Comparison of ENCODE assay signal across 24 mouse cellular contexts in the genomic region with DNA sequence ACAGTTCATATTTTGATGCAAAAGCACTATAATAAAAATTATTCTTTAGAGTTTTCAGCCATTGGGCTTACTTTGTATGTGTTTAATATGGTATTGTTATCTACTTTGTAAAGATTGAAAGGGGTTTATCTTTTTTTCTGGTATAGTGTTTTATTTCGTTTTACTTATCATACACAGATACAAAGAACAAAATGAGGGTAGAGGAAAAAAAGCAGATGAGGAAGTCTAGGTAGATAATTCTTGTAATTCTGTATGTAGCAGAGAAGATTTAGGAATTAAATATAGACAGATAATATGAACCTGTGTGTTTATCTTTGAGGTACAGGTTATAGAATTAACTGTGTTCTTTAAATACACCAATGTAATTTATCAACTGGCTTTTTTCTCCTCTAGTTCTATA.
"Had no signal": no experiment of that assay in that cellular context is flagged by ENCODE, and none has a peak within 500 bp of the region (broad histone marks: within the 10 kb centered on the region; RNA-seq: fewer than 3 reads in every experiment).

No protein-coding gene starts in this region.

- H3K36me3 ChIP-seq: embryonic facial prominence, embryonic 12.5 days; embryonic facial prominence, embryonic 13.5 days; embryonic facial prominence, embryonic 15.5 days; forebrain, embryonic 15.5 days had no signal

- H3K9me3 ChIP-seq: embryonic facial prominence, embryonic 10.5 days; embryonic facial prominence, embryonic 12.5 days; embryonic facial prominence, embryonic 13.5 days; embryonic facial prominence, embryonic 15.5 days; forebrain, embryonic 10.5 days; forebrain, embryonic 12.5 days; forebrain, embryonic 13.5 days; forebrain, embryonic 15.5 days had no signal

- H3K4me3 ChIP-seq: embryonic facial prominence, embryonic 10.5 days; embryonic facial prominence, embryonic 12.5 days; embryonic facial prominence, embryonic 13.5 days; embryonic facial prominence, embryonic 15.5 days; erythroblast, embryonic 14.5 days; forebrain, embryonic 10.5 days; forebrain, embryonic 12.5 days; forebrain, embryonic 13.5 days; forebrain, embryonic 15.5 days; gastrocnemius, adult 2 months; heart, adult 2 months had no signal

- H3K27ac ChIP-seq: embryonic facial prominence, embryonic 10.5 days; embryonic facial prominence, embryonic 12.5 days; embryonic facial prominence, embryonic 13.5 days; embryonic facial prominence, embryonic 15.5 days; forebrain, embryonic 10.5 days; forebrain, embryonic 12.5 days; forebrain, embryonic 13.5 days; forebrain, embryonic 15.5 days; heart, adult 2 months had no signal

- H3K9ac ChIP-seq: embryonic facial prominence, embryonic 12.5 days; embryonic facial prominence, embryonic 13.5 days; embryonic facial prominence, embryonic 15.5 days; forebrain, embryonic 12.5 days; forebrain, embryonic 13.5 days; forebrain, embryonic 15.5 days; forebrain, postnatal 0 days had no signal

- H3K4me1 ChIP-seq: embryonic facial prominence, embryonic 10.5 days; embryonic facial prominence, embryonic 12.5 days; embryonic facial prominence, embryonic 13.5 days; embryonic facial prominence, embryonic 15.5 days; forebrain, embryonic 10.5 days; forebrain, embryonic 12.5 days; forebrain, embryonic 13.5 days; forebrain, embryonic 15.5 days had no signal

- H3K27me3 ChIP-seq: embryonic facial prominence, embryonic 12.5 days; embryonic facial prominence, embryonic 13.5 days; embryonic facial prominence, embryonic 15.5 days; forebrain, embryonic 12.5 days; forebrain, embryonic 13.5 days; forebrain, embryonic 15.5 days had no signal

- DNase-seq: cerebellum, adult 9-10 months; cerebellum, adult 9-11 months; cerebellum, postnatal 10 days; cerebellum, postnatal 14 days; cerebellum, postnatal 25 days; cerebellum, postnatal 36 days; embryo, embryonic 11 days; forebrain, postnatal 0 days; gastrocnemius, adult 2 months; gastrocnemius, postnatal 10 days; gastrocnemius, postnatal 14 days; gastrocnemius, postnatal 25 days; gastrocnemius, postnatal 36 days; heart, adult 18-20 months; heart, adult 2 months had no signal
